Mouse (Mus musculus): ENCODE results near the gene Gm2a. TPM values are rescaled to one million over a fixed set of nuclear protein-coding genes. Genes with fewer than 3 reads are reported as not detected.

Gene Gm2a
- polyA plus RNA-seq, 1 experiment from 2014 or later: 21.7 TPM

- Histone ChIP-seq H3K9me3 (ENCODE audit: control insufficient read depth, low read length) (no peaks in the 10 kb centered on the region), H3K4me2 (ENCODE audit: low read depth, low read length) (no peak overlapping the region), H3K4me1 (ENCODE audit: control insufficient read depth, insufficient read depth, low read length) (no peaks in the 10 kb centered on the region), H3K4me3 (ENCODE audit: low read length) (no peak overlapping the region), H3K27me3 (replicated peaks; ENCODE audit: control insufficient read depth, insufficient read depth, low read length) (no peaks in the 10 kb centered on the region), H3K9ac (ENCODE audit: low read depth, low read length) (no peak overlapping the region), H3K36me3 (ENCODE audit: control insufficient read depth, insufficient read depth, low read length) (no peaks in the 10 kb centered on the region), H3K27ac (ENCODE audit: low read length) (no peak overlapping the region)
- 90% methylated on average over 2 of the region's 2 CpGs for WGBS
- no peak for ATAC-seq
These were observed 19.1 kb downstream of the Gm2a start for GRCm38 (mm10) chr11:55117031-55117430.

- H3K27me3 ChIP-seq (replicated peaks; ENCODE audit: control insufficient read depth, insufficient read depth, low read length): no peaks in the 10 kb centered on the region
- no peak for ATAC-seq
- H3K36me3 ChIP-seq (ENCODE audit: control insufficient read depth, insufficient read depth, low read length): no peaks in the 10 kb centered on the region
- no peak overlapping the region for H3K4me3 ChIP-seq (ENCODE audit: low read length)
- H3K9me3 ChIP-seq (ENCODE audit: control insufficient read depth, low read length): no peaks in the 10 kb centered on the region
- no peak overlapping the region for H3K9ac ChIP-seq (ENCODE audit: low read depth, low read length)
- no peak overlapping the region for H3K4me2 ChIP-seq (ENCODE audit: low read depth, low read length)
- no peak overlapping the region for H3K27ac ChIP-seq (ENCODE audit: low read length)
- no peaks in the 10 kb centered on the region for H3K4me1 ChIP-seq (ENCODE audit: control insufficient read depth, insufficient read depth, low read length)
These were observed 22.4 kb downstream of the Gm2a start for GRCm38 (mm10) chr11:55120279-55120678.

- Histone ChIP-seq H3K27ac (ENCODE audit: low read length) (no peak overlapping the region; the same call in 1 of the 2 replicates), H3K4me1 (ENCODE audit: control insufficient read depth, insufficient read depth, low read length) (no peaks in the 10 kb centered on the region), H3K27me3 (replicated peaks; ENCODE audit: control insufficient read depth, insufficient read depth, low read length) (no peaks in the 10 kb centered on the region), H3K4me2 (ENCODE audit: low read depth, low read length) (no peak overlapping the region), H3K9ac (ENCODE audit: low read depth, low read length) (no peak overlapping the region), H3K36me3 (ENCODE audit: control insufficient read depth, insufficient read depth, low read length) (no peaks in the 10 kb centered on the region), H3K4me3 (ENCODE audit: low read length) (no peak overlapping the region), H3K9me3 (ENCODE audit: control insufficient read depth, low read length) (no peaks in the 10 kb centered on the region)
- 63% methylated on average over 8 of the region's 8 CpGs for WGBS
- no peak for ATAC-seq
These were observed 22.9 kb downstream of the Gm2a start for GRCm38 (mm10) chr11:55120821-55121271.

GRCm38 (mm10) chr11:55121430-55121829 is 23.5 kb downstream of the Gm2a start:
- no peak overlapping the region for H3K4me2 ChIP-seq (ENCODE audit: low read depth, low read length)
- no peaks in the 10 kb centered on the region for H3K4me1 ChIP-seq (ENCODE audit: control insufficient read depth, insufficient read depth, low read length)
- no peak overlapping the region for H3K27ac ChIP-seq (ENCODE audit: low read length)
- no peaks in the 10 kb centered on the region for H3K36me3 ChIP-seq (ENCODE audit: control insufficient read depth, insufficient read depth, low read length)
- no peak overlapping the region for H3K4me3 ChIP-seq (ENCODE audit: low read length)
- no peak overlapping the region for H3K9ac ChIP-seq (ENCODE audit: low read depth, low read length)
- H3K27me3 ChIP-seq (replicated peaks; ENCODE audit: control insufficient read depth, insufficient read depth, low read length): no peaks in the 10 kb centered on the region
- no peak for ATAC-seq
- WGBS: 83% methylated on average over 1 of the region's 1 CpGs
- no peaks in the 10 kb centered on the region for H3K9me3 ChIP-seq (ENCODE audit: control insufficient read depth, low read length)

- Histone ChIP-seq H3K4me2 (ENCODE audit: low read depth, low read length) (no peak overlapping the region), H3K27me3 (replicated peaks; ENCODE audit: control insufficient read depth, insufficient read depth, low read length) (no peaks in the 10 kb centered on the region), H3K27ac (ENCODE audit: low read length) (no peak overlapping the region), H3K4me1 (ENCODE audit: control insufficient read depth, insufficient read depth, low read length) (no peaks in the 10 kb centered on the region), H3K9me3 (ENCODE audit: control insufficient read depth, low read length) (no peaks in the 10 kb centered on the region), H3K9ac (ENCODE audit: low read depth, low read length) (no peak overlapping the region), H3K36me3 (ENCODE audit: control insufficient read depth, insufficient read depth, low read length) (no peaks in the 10 kb centered on the region), H3K4me3 (ENCODE audit: low read length) (no peak overlapping the region)
- WGBS: 60% methylated on average over 3 of the region's 3 CpGs
- no peak for ATAC-seq
These were observed 28.7 kb downstream of the Gm2a start for GRCm38 (mm10) chr11:55126663-55127062.

- H3K36me3 ChIP-seq (ENCODE audit: control insufficient read depth, insufficient read depth, low read length): no peaks in the 10 kb centered on the region
- H3K27me3 ChIP-seq (replicated peaks; ENCODE audit: control insufficient read depth, insufficient read depth, low read length): no peaks in the 10 kb centered on the region
- H3K27ac ChIP-seq (ENCODE audit: low read length): no peak overlapping the region
- H3K4me1 ChIP-seq (ENCODE audit: control insufficient read depth, insufficient read depth, low read length): no peaks in the 10 kb centered on the region
- H3K4me2 ChIP-seq (ENCODE audit: low read depth, low read length): no peak overlapping the region
- ATAC-seq: no peak
- H3K9me3 ChIP-seq (ENCODE audit: control insufficient read depth, low read length): no peaks in the 10 kb centered on the region
- no peak overlapping the region for H3K9ac ChIP-seq (ENCODE audit: low read depth, low read length)
- 62% methylated on average over 6 of the region's 6 CpGs for WGBS
- no peak overlapping the region for H3K4me3 ChIP-seq (ENCODE audit: low read length)
These were observed 30.0 kb downstream of the Gm2a start for GRCm38 (mm10) chr11:55127937-55128336.

- H3K4me1 ChIP-seq (ENCODE audit: control insufficient read depth, insufficient read depth, low read length): no peaks in the 10 kb centered on the region
- H3K9ac ChIP-seq (ENCODE audit: low read depth, low read length): no peak overlapping the region
- H3K9me3 ChIP-seq (ENCODE audit: control insufficient read depth, low read length): no peaks in the 10 kb centered on the region
- H3K4me3 ChIP-seq (ENCODE audit: low read length): no peak overlapping the region
- H3K27me3 ChIP-seq (replicated peaks; ENCODE audit: control insufficient read depth, insufficient read depth, low read length): no peaks in the 10 kb centered on the region
- no peak overlapping the region for H3K4me2 ChIP-seq (ENCODE audit: low read depth, low read length)
- 76% methylated on average over 3 of the region's 3 CpGs for WGBS
- no peaks in the 10 kb centered on the region for H3K36me3 ChIP-seq (ENCODE audit: control insufficient read depth, insufficient read depth, low read length)
- no peak for ATAC-seq
- no peak overlapping the region for H3K27ac ChIP-seq (ENCODE audit: low read length)
These were observed 30.5 kb downstream of the Gm2a start for GRCm38 (mm10) chr11:55128411-55128810.

- Histone ChIP-seq H3K36me3 (ENCODE audit: control insufficient read depth, insufficient read depth, low read length) (no peaks in the 10 kb centered on the region), H3K9me3 (ENCODE audit: control insufficient read depth, low read length) (no peaks in the 10 kb centered on the region), H3K4me2 (ENCODE audit: low read depth, low read length) (no peak overlapping the region), H3K27me3 (replicated peaks; ENCODE audit: control insufficient read depth, insufficient read depth, low read length) (no peaks in the 10 kb centered on the region), H3K4me3 (ENCODE audit: low read length) (no peak overlapping the region), H3K27ac (ENCODE audit: low read length) (no peak overlapping the region), H3K9ac (ENCODE audit: low read depth, low read length) (no peak overlapping the region), H3K4me1 (ENCODE audit: control insufficient read depth, insufficient read depth, low read length) (no peaks in the 10 kb centered on the region)
- WGBS: 89% methylated on average over 11 of the region's 11 CpGs
- no peak; the same call in 1 of the 2 replicates for ATAC-seq
These were observed 33.3 kb downstream of the Gm2a start for GRCm38 (mm10) chr11:55131077-55131742.

- Histone ChIP-seq H3K9ac (ENCODE audit: low read depth, low read length) (no peak overlapping the region), H3K9me3 (ENCODE audit: control insufficient read depth, low read length) (no peaks in the 10 kb centered on the region), H3K27ac (ENCODE audit: low read length) (no peak overlapping the region), H3K4me1 (ENCODE audit: control insufficient read depth, insufficient read depth, low read length) (no peaks in the 10 kb centered on the region), H3K4me2 (ENCODE audit: low read depth, low read length) (no peak overlapping the region), H3K36me3 (ENCODE audit: control insufficient read depth, insufficient read depth, low read length) (no peaks in the 10 kb centered on the region), H3K4me3 (ENCODE audit: low read length) (no peak overlapping the region), H3K27me3 (replicated peaks; ENCODE audit: control insufficient read depth, insufficient read depth, low read length) (no peaks in the 10 kb centered on the region)
- 49% methylated on average over 1 of the region's 1 CpGs for WGBS
- no peak for ATAC-seq
These were observed 34.0 kb downstream of the Gm2a start for GRCm38 (mm10) chr11:55131946-55132345.

GRCm38 (mm10) chr11:55133204-55133603 is 35.3 kb downstream of the Gm2a start:
- Histone ChIP-seq H3K9ac (ENCODE audit: low read depth, low read length) (no peak overlapping the region), H3K27ac (ENCODE audit: low read length) (no peak overlapping the region), H3K4me1 (ENCODE audit: control insufficient read depth, insufficient read depth, low read length) (no peaks in the 10 kb centered on the region), H3K27me3 (replicated peaks; ENCODE audit: control insufficient read depth, insufficient read depth, low read length) (no peaks in the 10 kb centered on the region), H3K36me3 (ENCODE audit: control insufficient read depth, insufficient read depth, low read length) (no peaks in the 10 kb centered on the region), H3K4me3 (ENCODE audit: low read length) (no peak overlapping the region), H3K9me3 (ENCODE audit: control insufficient read depth, low read length) (no peaks in the 10 kb centered on the region), H3K4me2 (ENCODE audit: low read depth, low read length) (no peak overlapping the region)
- 95% methylated on average over 1 of the region's 1 CpGs for WGBS
- ATAC-seq: no peak

Measured in intestine, embryonic 16.5 days (tissue).